21 mouse cellular contexts compared by ENCODE assay signal in genomic region chr1:20544526-20544925, GRCm38 (mm10).
DNase-seq lines count a peak whose midpoint lies in the region; ATAC-seq and TF ChIP-seq lines count a peak whose summit lies in the region.
"Had no signal": no experiment of that assay in that cellular context is flagged by ENCODE, and none has a peak within 500 bp of the region (broad histone marks: within the 10 kb centered on the region; RNA-seq: fewer than 3 reads in every experiment).

No protein-coding gene starts in this region.

- H3K36me3 ChIP-seq in forebrain, embryonic 10.5 days (replicated peaks) = no peaks in the 10 kb centered on the region
- no peaks in the 10 kb centered on the region for H3K36me3 ChIP-seq in forebrain, embryonic 13.5 days (ENCODE audit: poor library complexity, severe bottlenecking)
- H3K36me3 ChIP-seq: embryonic facial prominence, embryonic 15.5 days; heart, embryonic 13.5 days; hindbrain, embryonic 15.5 days had no signal

- no peak overlapping the region for H3K4me3 ChIP-seq in forebrain, embryonic 10.5 days
- H3K4me3 ChIP-seq in forebrain, embryonic 13.5 days = no peak overlapping the region
- no peak overlapping the region for H3K4me3 ChIP-seq in layer of hippocampus, adult 2 months
- H3K4me3 ChIP-seq: embryonic facial prominence, embryonic 15.5 days; erythroblast, embryonic 14.5 days; heart, embryonic 13.5 days; hindbrain, embryonic 15.5 days had no signal

- H3K9ac ChIP-seq in forebrain, embryonic 13.5 days = no peak overlapping the region
- H3K9ac ChIP-seq: embryonic facial prominence, embryonic 15.5 days; heart, embryonic 13.5 days; hindbrain, embryonic 15.5 days had no signal

- TF ChIP-seq CTCF in layer of hippocampus, adult 2 months (conservative IDR thresholded peaks at IDR 0.05) = peak; percentile 27

- no peaks in the 10 kb centered on the region for H3K9me3 ChIP-seq in forebrain, embryonic 10.5 days
- H3K9me3 ChIP-seq in forebrain, embryonic 13.5 days (replicated peaks) = no peaks in the 10 kb centered on the region
- H3K9me3 ChIP-seq: embryonic facial prominence, embryonic 15.5 days; heart, embryonic 13.5 days; hindbrain, embryonic 15.5 days had no signal

- peak; percentile 6 for DNase-seq in forebrain, embryonic 10.5 days (ENCODE audit: extremely low spot score, low spot score)
- no peak for DNase-seq in layer of hippocampus, adult 2 months (ENCODE audit: low spot score in 2 of 2)
- no peak for DNase-seq in layer of hippocampus, adult 9-11 months
- peak; percentile 56 for DNase-seq in ES-CJ7 (ENCODE audit: low read depth, low spot score)
- DNase-seq in R1 (ENCODE audit: low read depth, low spot score) = peak; percentile 61
- DNase-seq in adrenal gland, adult 2 months = no peak
- no peak for DNase-seq in heart, adult 8-10 months (ENCODE audit: low spot score)
- DNase-seq: adrenal gland, postnatal 25 days; B cell, adult 2 months; cerebellum, adult 18-20 months; cerebellum, adult 9-11 months; gastrocnemius, postnatal 14 days; heart, postnatal 36 days had no signal

- no peaks in the 10 kb centered on the region for H3K4me1 ChIP-seq in forebrain, embryonic 10.5 days
- no peaks in the 10 kb centered on the region for H3K4me1 ChIP-seq in forebrain, embryonic 13.5 days
- H3K4me1 ChIP-seq: embryonic facial prominence, embryonic 15.5 days; heart, embryonic 13.5 days; hindbrain, embryonic 15.5 days had no signal

- 67% methylated on average over 4 of the region's 4 CpGs for WGBS in forebrain, embryonic 10.5 days
- 69% methylated on average over 4 of the region's 4 CpGs for WGBS in forebrain, embryonic 13.5 days

- H3K27me3 ChIP-seq in forebrain, embryonic 10.5 days (ENCODE audit: poor library complexity, severe bottlenecking) = no peaks in the 10 kb centered on the region
- no peaks in the 10 kb centered on the region for H3K27me3 ChIP-seq in forebrain, embryonic 13.5 days
- H3K27me3 ChIP-seq: embryonic facial prominence, embryonic 15.5 days; heart, embryonic 13.5 days; hindbrain, embryonic 15.5 days had no signal

- no peak overlapping the region for H3K4me2 ChIP-seq in forebrain, embryonic 13.5 days
- H3K4me2 ChIP-seq: embryonic facial prominence, embryonic 15.5 days; heart, embryonic 13.5 days; hindbrain, embryonic 15.5 days had no signal

- no peak for ATAC-seq in forebrain, embryonic 13.5 days
- ATAC-seq: CD4-positive, CD25-positive, alpha-beta regulatory T cell, adult 4 months; forebrain, embryonic 16.5 days; intestine, embryonic 16.5 days had no signal

- no peak overlapping the region for H3K27ac ChIP-seq in forebrain, embryonic 10.5 days
- no peak overlapping the region for H3K27ac ChIP-seq in forebrain, embryonic 13.5 days
- H3K27ac ChIP-seq in layer of hippocampus, adult 2 months = no peak overlapping the region
- H3K27ac ChIP-seq: embryonic facial prominence, embryonic 15.5 days; heart, embryonic 13.5 days; hindbrain, embryonic 15.5 days had no signal

Comparison
In these comparisons a context has a peak if more than half of its experiments do, and no peak if none do; other contexts are left out.
1. DNase-seq: peak in forebrain, embryonic 10.5 days (single experiment), ES-CJ7 (single experiment) and R1 (single experiment); none in layer of hippocampus, adult 2 months (0 of 2), layer of hippocampus, adult 9-11 months (single experiment), adrenal gland, adult 2 months (single experiment) and heart, adult 8-10 months (single experiment).